Mouse (Mus musculus) c-Kit-positive CD71-negative TER-119-negative erythroid progenitor cells, embryonic 14.5 days (primary cell): ENCODE data around the gene Pard3b.

Experiments
- DNase-seq: peaks from one replicate; pipeline ENCODE4 v3.0.0-alpha.2; 2013; ENCODE audit warnings: low read depth

Pard3b gene

DNA sequence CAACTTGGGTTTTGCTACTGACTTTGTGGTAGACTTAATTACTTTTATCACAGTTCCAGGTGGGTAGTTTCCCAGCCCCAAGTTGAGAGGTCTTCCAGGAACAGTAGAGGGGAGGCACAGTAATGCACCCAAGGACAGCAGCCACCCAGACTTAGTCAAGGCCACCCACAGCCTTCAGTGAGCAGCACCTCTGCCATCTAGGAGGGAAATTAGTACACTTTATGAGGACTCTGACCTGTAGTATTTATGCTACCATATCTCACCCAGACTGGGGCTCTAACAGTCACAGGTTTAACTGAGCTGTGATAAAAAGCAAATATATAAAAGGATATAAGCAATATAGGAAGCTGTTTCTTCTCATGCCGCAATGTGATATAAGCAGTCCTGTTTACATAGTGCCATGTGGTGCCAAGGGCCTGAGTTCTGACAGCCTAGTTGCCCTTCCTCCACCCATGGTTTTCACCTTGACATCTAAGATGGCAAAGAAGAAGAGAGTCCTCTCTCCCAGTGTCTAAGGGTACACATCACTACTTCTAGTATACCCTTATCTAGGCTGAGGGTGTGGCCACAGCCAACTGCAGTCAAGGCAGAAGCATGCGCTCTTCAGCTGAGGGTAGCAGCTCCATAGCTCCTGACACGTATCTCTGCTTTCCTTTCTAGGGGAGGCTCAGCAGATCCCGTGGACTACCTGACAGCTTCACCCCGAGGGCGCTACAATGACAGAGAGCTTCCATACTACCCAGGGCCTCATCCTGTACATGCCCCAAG is 998.5 kb downstream of the Pard3b start:
- DNase-seq = no peak

DNA sequence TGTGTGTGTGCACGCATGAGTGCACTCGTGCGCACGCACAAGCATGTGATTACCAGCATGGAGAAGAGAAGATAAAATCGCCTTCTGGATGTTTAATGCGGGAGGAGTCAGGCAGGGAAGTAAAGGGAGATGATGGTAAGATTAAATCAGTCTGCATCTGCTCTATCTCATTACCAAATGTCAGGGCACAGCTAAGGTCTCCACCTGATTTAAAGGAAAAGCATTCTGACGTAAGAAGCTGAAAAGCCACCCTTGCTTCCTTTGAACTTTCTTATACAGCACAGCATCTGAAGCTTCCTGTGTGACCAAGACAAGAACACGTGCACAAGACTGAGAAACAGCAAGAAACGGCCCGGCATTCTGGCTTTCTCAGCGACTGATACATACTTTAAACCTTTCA is 1000.4 kb downstream of the Pard3b start:
- no peak for DNase-seq

DNA sequence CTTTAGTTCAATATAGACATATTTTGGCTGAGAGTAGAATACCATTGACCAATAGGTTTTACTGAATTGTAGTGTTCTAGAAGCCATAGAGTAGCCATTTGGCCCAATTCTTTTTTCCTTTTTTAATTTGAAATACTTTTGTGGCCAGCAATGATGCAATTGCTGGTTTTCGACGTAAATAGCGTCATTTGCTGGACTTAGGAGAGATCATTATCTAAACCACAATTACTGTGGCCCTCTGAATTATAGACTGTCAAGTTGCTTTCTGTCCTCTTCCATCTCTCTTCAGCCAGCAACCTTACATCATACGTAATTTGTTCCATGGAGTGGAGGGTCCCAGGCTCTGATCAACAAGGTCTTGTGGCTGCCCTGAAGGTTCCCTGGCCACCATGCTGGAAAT is 1000.8 kb downstream of the Pard3b start:
- no peak for DNase-seq

DNA sequence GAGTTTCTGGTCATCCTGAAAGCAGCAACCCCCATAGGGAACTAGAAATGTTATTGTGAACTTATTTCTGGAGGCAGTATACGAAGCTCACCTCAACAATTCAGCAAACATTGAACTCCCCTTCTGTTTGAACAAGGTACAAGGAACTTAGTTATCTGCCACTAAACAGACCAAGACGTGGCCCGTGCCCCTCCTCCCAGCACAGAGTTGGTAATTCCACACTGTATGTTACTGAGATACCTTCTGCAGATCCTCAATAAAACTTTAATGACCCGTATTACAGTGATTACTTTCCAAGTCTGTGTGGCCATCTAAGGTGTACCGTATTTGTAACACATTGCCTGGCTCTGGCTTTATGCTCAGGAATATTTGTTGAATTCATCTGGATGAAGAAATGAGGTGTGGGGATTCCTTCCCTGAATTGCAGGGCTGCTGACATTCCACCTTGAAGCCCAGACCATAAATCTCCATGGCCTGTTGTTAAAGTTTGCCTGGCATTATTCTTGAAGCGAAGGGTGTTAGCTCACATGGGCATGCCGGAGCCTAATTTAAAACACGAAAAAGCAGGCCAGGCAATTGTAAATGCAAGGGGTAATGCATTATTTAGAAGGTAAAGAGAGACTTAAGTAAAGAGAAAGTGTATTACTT is 1006.1 kb downstream of the Pard3b start:
- DNase-seq = no peak

DNA sequence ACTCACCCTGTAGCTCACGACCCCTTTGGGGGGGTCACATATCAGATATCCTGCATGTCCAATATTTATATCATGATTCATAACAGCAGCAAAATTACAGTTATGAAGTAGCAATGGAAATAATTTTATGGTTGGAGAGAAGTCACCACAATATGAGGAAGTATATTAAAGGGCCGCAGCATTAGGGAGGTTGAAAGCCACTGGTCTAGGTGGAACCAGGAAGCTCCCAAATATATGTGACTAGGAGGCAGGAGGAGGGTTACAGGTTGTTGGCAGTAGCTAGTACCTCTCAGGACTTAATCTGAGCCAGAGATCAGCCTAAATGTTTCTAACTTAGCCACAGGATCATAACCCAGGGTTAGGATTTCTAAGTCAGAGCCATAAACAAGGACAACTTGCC is 1008.2 kb downstream of the Pard3b start:
- DNase-seq = no peak

DNA sequence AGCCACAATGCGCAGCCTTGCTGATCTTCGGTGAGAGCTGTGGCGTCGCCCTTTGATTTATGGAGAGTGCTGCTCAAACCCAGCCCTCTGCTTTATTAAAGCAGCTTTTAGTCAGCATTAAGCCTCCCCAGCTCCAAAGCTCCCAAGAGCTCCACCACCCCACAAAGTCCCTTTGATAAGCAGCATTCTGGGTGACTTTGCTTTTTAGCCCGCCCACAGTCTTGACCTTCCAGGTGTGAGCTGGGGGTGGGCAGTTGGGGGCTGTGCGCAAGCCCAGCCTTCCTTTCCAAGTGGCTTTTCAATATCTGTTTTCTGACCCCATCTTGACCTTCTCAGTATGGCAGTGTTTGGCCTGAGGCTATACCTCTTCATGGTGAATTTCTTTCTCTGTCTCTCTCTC is 1009.5 kb downstream of the Pard3b start:
- DNase-seq = no peak

DNA sequence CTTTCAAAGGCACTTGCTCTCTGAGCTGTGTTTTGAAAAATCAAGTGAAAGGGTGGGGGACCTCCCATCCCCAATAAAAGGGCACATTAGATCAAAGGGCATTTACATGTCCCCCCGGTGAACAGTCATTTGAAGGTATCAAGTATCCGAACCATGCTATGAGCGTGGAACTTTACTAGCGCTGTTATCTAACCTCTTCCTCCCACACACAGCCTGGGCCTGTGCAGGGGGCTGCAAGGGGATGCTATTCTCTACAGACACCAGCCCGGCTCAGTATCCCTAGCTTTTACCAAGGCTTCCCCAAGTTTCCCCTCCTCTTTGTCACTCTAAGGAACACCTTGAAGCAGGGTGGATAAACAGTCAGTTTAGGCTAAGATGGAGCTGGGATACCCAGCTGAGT is 1010.0 kb downstream of the Pard3b start:
- no peak for DNase-seq

DNA sequence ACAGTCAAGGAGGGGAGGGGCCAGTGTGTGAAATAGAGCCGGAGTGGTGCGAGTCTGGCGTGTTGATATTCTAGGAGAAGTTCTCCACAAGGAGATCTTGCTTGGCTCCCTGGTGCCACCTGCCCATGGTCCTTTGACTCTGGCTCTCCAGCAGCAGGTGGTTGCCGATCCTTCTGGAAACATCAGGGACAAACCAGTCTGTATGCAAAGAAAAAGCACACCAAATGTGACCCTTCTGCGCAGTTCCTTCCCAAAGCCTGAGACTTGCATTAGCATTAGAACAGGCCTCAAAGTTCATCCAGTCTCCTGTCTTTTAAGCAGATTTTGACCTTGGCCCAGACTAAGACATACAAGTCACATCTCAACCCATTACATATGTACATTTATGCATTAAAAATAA is 1011.9 kb downstream of the Pard3b start:
- no peak for DNase-seq

DNA sequence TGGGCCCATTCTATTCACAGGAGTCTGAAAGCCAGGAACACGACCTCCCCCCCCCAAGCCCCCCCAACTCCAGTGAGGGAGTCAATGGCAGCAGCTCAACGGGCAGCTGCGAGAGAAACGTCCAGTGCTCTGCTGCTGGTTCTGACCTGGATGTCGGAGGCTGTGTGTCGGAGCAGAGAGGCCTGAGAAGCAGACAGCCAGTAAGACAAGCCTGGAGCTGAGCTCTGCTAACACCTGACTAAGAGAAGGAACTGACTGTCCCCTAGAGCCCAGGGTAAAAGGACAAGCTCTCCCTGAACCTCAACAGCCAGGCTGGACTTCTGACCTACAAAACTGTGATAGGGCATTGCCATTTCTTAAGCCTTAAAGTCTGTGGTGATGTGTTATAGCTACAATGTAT is 1015.8 kb downstream of the Pard3b start:
- DNase-seq = no peak

DNA sequence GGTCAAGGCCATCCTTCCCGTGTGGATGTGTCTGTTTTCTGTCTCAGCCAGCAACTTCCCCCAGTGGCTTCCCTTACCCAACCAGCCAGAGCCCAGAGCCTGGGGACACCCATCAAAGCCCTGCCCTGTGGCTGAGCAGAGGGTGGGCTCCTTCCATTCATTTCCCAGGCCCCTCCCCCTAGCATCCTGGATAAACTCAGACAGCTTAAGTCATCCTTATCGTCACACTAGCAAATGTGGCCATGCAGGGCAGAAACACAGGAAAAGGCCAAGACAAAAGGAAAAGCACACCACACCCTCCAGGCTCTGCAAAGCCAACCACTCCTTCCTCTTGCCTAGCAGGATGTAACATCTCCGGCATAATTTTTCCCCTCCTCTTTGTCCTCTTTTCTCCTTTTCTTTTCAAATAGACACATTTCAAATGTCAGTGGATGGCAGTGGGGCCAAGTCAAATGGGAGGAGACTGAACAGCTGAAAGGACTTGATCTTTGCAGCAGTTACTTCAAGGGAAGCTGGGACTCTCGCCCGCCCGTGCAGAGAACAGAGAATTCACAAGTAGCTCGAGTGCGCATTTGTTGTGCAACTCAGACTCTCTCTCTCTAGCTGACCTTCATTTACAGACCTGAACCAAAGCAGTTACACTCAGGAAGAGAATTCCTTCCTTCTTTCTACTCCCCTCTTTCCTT is 1026.5 kb downstream of the Pard3b start:
- no peak for DNase-seq

DNA sequence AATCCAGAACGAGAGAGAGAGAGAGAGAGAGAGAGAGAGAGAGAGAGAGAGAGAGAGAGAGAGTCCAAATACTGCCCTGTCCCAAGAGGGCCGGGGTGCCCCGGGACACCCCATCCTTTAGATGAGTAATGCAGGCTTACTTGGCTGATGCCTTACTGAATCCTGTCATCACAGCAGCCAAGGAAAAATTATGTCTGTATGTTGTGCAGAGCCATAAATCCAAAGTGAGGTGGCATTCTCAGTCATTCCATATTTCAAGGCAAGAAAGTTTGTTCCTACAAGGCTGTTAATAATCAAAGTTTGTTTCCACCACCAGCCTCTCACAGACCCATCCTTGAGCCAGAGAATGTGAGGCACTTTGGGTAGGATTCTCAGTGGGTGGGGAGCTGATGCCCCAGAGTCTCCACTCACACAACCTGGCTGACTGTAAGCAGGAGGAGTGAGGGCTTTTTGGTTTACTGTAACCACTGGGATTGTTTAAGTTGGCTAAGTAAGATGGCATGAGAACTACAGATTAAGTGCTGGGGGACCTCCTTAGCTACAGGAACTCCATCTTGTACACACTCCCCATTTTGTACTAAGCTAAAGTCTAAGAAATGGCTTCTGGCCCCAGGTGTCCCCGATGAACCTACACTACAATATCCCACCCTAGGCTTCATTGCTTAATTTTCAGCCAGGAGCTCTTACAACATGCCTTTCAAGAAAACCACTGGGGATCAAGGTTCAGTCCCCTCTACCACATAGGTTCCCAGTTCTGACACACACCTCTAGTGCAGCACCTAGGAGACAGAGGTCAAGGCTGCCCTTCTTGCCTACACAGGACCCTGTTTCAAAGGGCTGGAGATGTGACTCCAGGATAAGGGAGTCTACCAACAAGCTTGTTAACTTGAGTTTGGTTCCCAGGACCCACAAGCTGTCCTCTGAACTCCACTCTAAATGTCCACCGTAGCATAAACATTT is 1027.4 kb downstream of the Pard3b start:
- no peak for DNase-seq

DNA sequence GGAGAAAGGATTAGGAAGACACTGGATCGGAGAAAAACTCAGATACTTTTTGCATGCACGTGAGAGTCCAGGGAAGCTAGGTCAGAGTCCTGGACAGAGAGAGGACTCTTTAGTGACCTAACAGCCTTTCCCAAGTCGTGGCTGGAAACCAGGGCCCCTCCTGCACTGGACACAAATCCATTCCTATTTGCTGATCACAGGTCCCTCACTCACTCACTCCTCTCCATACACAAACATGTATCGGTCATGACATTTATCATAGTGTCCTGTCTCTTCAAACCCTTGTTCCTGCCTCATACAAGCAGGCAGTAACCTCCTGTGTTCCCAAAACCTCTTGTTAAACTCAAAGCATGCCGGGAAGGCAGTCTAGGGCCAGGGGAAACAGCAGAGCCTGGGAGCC is 1028.2 kb downstream of the Pard3b start:
- no peak for DNase-seq

DNA sequence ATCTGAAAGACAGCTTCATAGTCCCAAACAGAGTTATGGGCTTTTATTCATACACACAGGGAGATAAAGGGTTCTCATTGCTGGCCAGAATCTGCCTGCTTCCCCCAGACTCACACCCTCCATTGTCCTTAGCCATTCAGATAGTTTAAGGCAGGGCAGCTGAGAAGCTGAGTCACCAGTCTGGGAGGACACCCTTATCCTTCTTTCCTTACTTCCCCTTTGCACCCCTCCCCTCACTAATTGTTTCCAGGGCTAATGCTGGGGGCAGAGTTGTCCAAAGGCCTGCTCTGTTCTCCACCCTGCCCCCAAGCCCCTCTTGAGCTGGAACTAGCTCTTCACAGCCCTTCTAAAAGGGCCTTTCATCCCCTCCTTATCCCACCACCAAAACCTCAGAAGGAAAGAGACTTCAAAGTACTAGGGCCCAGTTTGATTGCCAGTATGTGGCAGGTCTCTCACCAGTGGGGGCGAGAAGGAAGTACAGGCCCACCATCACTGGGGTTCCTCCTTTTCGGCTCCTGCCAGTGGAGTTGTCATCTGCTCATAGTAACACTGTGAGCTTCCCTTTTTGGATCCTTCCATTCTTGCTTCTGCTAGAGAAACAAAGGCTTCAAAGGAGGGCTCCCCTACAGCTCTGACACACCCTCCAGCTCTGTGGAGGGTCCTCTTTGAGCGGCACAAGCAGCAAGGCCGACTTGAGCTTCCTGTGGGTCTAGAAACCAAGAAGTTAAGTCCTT is 1040.2 kb downstream of the Pard3b start:
- peak; percentile 37 for DNase-seq

DNA sequence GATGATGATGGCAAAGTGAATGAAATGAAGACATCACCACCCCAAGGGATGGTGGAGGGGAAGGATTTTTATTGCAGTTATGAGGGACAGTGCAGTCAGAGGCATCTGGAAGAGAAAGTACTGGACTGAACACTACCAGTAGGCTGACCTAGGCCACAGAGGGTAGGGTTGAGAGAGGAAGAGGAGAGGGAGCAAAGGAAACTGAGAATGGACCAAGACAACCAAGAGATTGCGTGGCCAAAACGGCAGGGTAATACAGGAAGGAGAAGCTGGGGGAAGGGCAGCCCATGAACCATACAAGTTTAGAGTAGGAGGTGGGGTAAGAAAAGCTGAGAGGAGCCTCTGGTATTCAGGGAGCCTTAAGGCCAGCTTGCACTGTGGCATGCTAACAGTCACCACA is 1040.8 kb downstream of the Pard3b start:
- DNase-seq = no peak

DNA sequence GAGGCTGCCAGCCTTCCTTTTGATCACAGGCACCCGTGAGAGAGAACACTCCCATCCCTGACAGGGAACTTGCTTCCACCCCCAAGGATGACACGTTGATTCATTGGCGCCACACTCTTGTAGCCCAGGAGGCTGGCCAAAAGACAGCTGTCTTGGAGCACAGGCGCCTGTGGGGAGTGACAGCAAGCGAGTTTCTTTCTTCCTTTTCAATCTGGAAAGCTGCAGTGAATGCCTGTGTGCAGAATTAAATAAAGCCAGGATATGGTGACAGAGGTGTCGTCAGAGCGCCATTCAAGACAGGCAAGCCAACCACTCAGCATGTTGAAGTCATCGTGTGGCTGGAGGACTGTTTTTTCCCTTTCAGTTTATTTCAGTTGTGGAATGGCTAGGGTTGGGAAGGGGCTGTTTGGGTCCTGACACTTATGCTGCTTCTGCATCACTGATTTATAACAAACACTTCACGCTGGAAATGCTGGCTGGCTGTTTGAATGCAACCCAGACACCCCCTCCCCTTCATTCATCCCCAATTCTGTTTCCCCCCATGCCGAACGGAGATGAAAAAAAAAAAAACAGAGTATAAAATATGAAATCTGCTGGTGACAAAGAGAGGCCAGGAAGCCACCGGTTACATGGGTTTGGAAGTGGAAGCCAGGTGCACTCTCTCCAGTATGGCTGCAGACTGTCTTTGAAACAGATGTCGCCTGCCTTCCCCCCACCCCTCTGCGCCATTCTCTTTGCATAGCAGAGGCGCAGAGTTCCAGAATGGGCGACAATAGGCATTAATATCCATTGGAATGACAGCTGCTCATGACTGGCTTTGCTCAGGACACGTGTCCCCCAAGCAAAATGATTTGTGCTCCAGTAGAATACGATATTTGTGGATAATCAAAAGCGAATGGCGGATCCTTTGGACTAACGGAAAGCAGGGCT is 1044.1 kb downstream of the Pard3b start:
- DNase-seq = no peak

DNA sequence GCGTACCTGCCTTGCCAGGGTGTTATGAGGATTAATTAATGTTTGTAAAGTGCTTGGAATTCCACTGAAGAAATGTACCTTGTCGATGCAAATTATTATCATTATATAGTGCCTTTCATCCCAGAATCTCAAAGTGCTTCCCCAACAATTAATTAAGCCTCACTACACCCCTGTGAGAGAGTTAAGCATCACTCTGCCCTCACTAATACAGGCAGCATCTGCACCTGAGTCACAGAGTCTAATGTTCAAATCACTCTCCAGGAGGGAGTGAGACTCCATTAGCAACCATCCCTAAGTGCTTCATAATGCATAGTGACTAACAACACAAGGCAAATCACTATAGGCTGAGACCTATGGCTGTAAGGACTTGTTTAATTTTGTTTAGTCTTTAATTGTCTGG is 1044.9 kb downstream of the Pard3b start:
- DNase-seq = no peak

DNA sequence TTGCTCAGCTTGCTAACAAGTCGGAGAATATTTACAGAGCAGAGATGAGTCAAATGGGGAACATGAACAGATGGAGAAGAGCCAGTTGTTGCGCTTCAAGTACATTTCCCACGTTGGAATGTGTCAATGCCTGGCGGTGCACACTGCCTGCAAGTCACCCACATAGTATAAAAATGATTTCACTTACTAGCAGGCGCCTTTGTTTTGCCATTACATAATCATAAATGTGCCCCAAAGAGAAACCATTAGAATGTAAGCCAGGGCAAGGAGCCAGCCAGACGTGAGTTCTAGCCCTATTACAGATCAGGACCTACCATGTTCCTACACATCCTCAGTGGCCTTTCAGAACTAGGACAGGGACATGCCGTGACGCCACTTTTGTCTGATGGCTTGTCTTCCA is 1048.9 kb downstream of the Pard3b start:
- DNase-seq = no peak

DNA sequence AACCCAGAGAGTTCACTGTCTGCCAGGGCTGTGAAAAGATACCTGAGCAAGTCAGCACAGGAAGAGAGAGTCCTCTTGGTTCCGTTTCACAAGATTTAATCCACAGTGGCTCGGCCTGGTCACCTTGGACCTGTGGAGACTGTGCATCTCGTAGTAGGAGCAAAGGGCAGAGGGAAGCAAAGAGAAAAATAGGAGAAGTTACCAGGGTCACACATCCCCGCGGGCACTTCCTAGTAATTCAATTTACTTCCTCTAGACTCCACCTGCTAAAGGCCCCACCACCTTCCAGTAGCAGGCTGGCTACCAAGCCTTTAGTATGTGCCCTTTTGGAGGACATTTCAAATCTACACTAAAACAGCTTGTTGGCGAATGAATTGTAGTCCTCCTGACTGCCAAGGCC is 1052.6 kb downstream of the Pard3b start:
- no peak for DNase-seq
